Mouse (Mus musculus) liver, embryonic 14.5 days (tissue): ENCODE measurements at regions not wholly inside any gene's neighbourhood (a gene's known extent, or its start where the extent isn't known, plus 50 kb on each side); places are given as distances from the start of the nearest gene placed in this dataset.

Experiments
- CTCF ChIP-seq: IDR thresholded peaks from 2 replicates; pipeline ENCODE4 v1.5.1; 2016; ENCODE audit warnings: antibody characterized with exemption, low read depth, control low read depth
- EP300 ChIP-seq: IDR thresholded peaks from 2 replicates; pipeline ENCODE4 v1.6.1; 2016; ENCODE audit warnings: antibody characterized with exemption, low read depth

- TF ChIP-seq EP300 (no peak), CTCF (no peak)
Observed at GRCm38 (mm10) chr15:62399381-62399780, 1445.6 kb downstream of the Gsdmc2 start.
